Mouse (Mus musculus) mesoderm, embryonic 11.5 days (tissue): Measurements from ENCODE around the gene Nap1l4.
A peak's percentile ranks its signal among the peaks of the same experiment; 100 is the strongest.

Source experiments
- DNase-seq: peaks from one replicate; pipeline ENCODE4 v3.0.0-alpha.2; 2012; ENCODE audit warnings: low read depth, low spot score

The Nap1l4 gene

DNA sequence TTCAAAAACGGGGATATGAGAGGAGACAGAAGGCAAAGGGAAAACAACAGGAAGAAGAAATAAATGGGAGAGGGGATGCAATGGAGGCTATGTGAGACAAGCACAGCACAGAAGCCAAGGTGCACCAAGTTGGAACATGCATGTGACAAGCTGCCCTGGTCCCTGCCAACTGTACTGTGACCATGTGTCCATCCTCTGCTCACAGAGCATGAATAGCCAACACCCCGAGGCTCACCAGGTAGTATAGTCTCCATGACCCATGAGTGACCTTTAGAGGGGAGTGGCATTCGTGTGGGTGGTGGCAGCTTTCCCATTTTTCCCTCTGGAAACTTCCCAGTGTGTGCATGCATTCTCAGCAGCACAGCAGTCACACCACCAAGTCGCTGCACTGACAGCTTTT lies 29.6 kb downstream of the Nap1l4 start:
- no peak for DNase-seq

DNA sequence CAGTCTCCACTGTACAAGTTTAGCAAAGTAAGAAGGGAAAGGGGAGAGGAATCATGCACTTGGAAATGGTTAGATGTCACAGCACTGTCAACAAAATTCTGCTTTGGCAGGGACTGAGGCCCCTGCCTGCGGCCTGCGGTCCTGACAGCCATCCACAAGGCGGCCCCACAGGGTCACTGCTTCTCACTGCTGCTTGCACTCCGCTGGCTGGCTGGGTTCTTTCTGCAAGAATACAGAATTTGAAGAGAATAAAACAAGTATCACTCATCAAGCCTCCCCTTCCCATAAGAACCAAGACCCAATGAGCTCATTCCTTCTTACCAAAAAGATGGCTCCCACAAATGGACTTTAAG lies 34.5 kb downstream of the Nap1l4 start:
- DNase-seq, result no peak

DNA sequence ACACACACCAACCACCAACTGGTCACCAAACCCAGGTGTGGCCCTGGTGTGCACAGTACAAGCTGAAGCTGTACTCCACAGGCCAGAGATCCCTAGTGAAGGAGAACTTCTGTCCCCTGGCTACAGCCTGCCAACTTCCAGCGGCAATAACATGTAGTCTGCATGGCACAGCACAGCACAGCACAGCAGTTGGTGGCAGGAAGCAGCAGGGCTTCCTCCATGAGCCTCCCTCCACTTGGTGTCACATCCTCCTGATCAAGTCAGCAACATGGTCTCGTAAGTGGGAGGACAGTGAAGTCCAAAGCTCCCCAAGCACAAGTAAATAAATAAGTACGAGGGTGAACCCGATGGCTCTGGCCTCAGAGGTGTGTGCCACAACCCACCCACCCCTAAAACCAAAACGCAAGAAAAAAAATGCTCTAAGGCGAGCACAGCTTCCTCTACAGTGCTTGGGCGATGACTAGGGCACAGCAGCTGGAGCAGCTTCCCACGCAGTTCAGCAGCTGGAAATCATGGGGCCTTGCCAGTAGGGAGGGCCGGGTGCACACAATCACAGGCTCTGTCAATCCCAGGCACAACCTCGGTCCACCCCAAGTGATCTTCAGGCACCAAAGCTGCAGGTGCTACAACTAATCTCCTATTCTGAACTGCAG lies 35.0 kb downstream of the Nap1l4 start:
- DNase-seq, result no peak

DNA sequence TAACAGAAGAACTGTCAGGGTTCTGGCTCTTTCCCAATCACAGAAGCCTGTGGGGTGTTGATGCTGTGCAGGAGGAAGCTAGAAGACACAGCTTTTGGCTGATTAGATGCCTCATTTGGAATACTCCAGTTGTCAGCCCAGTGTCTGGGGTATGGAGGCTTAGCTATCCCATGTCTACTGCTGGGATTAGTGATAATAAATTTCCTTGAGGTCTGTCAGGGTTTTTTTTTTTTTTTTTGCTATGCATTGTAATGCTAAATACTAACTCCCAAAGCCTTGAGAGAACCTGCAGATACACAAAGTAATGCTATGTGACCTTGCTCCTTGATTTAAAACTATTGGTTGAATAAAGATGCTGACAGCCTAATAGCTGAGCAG lies 37.6 kb downstream of the Nap1l4 start:
- no peak for DNase-seq

DNA sequence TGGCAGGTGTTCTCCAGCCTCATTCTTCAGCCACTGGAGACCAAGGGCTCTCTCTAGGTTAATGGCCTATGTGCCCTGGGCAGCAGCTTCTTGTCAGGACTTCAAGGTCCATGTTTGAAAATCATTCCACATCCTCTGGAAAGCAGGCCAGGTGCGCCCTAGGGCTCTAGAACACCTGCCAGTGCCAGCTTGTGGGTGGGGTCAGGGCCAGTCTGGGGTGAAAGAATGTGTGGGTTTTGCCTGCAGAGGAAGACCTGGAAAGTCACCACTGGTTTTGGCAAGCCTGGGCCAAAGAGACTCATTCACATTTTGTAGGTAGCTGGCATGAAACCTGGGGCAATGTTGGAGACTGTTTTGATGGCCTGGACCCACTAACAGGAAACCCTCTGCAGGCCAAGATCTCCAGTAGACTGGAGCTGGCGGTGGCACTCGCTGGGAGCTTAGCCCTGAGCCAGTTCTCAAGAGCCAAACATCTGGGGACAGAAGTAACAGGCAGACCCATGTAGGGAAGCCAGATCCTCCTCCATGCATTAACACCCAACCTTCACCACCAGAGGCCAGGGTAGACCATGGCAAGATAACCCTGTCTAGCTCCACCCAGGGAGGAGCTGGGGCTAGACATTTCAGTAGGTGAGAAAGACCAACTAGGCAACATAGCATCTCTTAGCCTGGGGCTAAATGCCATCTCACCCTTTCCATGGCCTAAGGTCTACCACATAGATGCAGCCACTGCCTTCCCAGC lies 38.1 kb downstream of the Nap1l4 start:
- no peak for DNase-seq

DNA sequence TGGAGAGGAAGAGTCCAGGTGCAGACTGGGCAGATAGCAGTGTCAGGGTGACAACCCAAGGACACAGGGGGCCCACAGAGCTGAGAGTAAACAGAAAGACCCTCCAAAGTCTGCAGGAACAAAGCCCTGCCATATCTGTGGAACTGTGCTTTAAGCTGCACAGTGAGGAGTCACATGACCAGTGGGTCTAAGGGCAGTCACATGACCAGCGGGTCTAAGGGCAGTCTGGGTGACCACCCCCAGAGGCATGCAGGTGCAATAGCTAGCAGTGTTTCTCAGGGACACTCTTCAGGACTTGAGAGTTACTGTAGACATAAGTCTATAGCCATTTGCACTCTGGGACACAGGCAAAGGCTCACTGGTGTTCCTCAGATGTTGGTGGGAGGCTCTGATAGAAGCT lies 39.3 kb downstream of the Nap1l4 start:
- no peak for DNase-seq

DNA sequence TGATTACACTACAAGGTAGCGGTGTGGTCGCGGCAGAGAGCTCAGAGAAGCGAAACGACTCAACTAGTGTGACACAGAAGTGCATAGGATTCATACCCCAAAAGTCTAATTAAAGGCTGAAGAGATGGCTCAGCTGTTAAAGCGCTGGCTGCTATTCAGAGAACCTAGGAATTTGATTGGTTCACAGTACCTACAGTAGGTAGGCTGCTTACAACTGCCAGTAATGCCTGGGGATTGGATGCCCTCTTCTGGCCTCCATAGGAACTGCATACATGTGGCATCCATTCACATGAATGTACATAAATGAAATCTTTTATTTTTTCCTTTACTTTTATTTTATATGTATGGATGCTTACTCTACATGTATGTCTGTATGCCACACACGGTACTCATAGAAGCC lies 42.2 kb downstream of the Nap1l4 start:
- DNase-seq, result peak; percentile 58

DNA sequence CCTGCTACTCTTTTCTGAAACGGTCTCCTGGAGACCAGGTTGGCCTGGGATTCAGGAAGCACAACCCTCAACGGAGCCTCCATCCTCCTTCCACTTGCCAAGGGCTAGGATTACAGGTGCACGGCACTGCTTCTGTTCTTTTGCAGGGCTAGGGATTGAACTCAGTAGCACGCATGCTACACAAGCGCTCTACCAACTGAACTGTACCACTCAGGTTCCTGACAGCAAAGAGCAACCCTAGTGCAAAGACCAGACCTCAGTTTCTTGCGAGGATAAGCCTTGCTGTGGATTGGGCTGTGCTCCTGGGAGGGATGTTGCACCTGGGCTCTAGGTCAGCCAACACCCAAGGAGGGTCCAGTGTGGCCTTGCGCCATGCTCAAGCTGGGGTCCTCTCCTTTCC lies 42.6 kb downstream of the Nap1l4 start:
- no peak for DNase-seq

DNA sequence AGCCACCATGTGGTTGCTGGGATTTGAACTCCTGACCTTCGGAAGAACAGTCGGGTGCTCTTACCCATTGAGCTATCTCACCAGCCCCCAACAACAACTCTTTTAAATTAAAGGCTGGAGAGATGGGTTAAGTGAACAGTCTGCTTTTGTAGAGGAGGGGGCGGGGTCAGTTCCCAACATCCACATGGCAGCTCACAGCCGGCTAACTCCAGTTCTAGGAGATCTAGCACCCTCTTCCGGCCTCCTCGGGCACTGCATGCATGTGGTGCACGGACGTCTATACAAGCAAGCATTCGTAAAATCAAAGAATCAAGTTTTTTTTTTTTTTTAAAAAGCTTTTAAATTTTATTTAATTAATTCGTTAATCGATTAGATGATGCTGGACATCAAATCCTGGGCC lies 43.1 kb downstream of the Nap1l4 start:
- DNase-seq, result peak; percentile 71

DNA sequence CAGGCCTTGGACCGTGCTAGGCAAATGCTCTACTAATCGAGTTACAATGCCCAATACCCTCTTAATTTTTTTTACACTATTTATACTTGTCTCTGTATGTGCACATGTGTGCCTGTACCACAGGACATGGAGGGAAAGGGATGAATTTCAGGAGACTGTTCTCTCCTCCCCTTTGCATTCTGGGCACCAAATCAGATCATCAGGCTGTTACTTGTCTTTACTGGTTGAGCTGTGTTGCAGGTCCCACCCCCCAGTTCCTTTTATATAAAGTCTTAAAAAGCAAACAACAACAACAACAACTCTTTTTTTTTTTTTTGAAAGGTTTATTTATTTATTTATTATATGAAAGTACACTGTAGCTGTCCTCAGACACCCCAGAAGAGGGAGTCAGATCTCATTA lies 43.5 kb downstream of the Nap1l4 start:
- DNase-seq, result no peak

DNA sequence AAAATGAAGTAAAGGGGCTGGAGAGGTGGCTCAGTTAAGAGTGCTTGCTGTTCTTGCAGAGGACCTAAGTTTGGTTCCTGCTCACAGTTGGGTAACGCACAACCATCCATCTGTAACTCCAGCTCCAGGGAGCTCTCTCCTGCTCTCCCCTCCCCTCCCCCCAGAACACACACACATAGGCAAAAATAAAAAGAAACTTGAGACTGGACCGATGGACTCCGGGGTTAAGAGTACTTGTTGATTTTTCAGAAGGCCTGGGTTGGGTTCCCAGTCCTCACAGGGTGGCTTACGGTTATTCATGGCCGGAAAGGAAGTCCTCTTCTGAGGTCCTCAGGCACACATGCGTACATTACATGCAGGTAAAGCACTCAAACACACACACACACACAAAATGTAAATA lies 45.0 kb downstream of the Nap1l4 start:
- no peak for DNase-seq

DNA sequence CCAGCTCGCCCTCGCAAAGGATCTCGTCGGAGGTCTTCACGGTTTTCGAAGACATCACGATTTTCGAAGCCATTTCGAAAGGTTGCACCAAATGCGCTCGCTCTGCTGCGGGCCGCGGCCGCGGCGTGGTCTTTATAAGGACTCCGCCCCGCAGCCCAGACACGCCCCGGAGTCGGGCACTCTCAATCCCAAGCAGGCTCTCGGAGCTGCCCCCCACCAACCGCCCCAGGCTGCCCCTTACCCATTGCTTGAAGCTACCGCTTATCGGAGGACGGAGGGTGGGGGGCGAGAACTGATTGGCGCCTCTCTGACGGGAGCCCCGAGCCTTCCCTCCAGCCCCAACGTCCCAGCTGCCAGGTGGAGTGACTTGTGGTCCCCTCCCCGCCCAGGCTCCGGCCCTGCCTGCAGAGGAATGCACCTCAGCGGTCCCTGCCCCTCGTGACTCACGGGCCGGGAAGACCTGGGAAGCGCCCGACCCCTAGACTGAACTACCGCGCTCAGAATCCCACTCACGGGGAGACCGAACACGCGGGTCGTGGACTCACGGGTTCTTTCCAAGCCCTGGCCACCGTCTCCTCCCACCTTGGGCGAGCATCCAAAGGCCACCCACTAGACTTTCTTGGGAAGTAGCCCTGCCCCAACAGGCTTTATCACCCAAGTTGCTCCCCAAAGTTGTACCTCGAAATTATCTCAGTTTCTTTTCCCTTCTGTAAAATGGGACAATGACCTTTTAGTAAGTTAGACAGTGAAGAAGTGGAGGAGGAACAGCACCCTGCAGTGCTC lies 46.3 kb downstream of the Nap1l4 start, which contains the start of gene Phlda2:
Phlda2 (minus strand) TSS at position 733 of the 783 bp plus-strand sequence.
- DNase-seq, result peak; percentile 29

DNA sequence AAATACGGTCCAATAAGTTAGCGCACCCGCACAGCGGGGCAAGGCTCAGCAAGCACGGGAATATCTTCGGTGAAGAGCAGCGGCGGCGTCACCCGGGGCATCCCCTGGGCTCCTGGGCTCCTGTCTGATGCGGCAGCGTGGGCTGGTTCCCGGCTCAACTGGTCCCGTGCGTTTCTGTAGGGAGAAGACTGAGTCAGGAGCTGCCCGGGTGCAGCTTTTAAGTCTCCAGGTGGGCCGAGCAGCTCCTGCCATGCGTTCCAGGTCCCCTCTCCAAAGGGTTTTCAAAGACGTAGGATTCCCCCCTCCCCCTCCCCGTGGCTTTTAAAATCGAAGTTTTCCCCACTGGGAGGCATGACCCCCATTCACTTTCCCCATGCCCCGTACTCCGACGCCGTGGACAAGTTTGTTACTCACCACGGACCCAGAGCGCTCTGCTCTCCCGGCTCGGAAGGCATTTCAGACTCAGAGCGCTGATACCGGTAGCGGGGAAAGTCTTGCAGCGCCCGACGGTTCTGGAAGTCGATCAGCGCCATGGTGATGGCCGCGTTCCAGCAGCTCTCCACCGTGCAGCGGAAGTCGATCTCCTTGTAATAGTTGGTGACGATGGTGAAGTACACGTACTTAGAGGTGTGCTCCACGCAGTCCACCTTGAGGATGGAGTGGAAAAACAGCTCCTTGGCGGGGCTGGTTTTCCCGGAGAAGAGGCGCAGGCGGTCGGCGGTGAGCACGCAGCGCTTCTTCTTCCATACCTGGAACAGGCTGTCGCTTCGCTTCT lies 47.1 kb downstream of the Nap1l4 start:
- DNase-seq, result peak; percentile 37

DNA sequence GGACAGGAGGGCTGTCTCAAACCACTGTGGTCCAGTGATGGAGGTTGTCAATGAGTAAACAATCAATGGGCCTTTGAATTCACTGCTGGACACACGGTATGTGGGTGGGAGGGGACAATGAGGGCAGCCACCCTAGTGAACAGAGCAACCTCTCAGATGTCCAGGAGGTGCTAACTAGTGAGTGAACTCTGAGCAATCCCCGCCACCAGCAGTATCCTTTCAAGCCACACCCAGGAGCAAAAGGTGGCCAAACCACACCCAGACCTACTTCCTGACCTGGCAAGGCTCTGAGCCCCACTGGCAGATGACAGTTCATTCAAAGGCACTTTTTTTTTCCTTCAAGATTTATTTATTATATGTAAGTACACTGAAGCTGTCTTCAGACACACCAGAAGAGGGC lies 48.0 kb downstream of the Nap1l4 start:
- no peak for DNase-seq

DNA sequence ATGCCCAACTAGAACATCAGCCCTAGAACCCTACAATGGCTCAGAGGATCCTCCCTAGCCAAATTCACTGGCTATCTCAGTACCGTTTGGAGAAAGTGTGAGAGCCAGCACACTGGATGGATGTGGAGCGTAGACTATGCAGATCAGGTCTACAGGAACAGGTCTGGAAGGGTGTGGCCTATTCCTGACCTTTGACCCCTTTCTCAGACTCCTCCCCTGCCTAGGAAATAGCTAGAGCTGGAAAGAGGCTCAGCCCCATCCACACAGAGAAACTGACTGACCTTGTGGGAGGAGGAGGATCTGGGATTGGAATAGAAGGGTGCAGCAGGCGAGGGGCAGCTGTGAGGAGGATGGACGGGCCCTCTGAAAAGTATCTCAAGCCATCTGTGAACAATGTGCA lies 50.3 kb downstream of the Nap1l4 start:
- DNase-seq, result no peak

DNA sequence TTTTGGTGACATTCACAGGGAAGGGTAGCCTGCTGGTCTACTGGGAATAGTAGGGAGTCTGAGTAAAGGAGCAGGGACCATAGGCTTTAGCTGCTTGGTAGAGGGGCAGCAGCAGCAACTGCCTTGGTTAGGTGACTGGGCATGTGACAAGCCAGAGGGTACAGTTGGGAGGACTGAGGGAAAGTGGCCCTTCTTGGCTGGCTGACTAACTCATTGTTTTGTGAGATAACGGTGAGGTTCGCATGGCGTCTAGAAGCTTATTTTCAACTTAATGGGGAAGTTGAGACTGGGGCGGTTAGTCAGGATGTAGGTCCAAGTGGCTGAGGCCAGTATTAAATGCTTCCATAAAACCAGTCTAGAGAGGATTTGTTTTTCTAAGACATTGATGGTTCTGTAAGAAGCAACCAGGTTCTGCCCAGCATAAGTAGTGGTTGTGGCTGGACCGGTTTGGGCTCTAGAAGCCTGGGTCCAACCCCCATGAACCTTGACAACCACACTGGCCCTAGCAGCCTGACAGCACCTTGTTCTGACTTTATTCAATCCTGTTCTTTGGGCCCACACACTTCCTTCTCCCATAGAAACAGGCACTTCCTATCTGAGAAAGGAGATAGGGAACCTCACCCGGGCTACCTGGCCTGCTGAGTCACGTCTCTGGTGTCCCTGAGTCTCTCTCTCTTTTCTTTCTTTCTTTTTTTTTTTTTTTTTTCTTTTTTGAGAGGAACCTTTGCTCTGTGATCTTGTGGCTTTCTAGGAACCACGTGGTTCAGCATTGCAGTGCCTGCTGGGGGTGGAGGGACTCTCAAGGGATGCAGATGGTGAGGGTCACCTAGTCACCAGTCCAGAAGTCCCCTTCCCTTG lies 53.6 kb downstream of the Nap1l4 start:
- no peak for DNase-seq

DNA sequence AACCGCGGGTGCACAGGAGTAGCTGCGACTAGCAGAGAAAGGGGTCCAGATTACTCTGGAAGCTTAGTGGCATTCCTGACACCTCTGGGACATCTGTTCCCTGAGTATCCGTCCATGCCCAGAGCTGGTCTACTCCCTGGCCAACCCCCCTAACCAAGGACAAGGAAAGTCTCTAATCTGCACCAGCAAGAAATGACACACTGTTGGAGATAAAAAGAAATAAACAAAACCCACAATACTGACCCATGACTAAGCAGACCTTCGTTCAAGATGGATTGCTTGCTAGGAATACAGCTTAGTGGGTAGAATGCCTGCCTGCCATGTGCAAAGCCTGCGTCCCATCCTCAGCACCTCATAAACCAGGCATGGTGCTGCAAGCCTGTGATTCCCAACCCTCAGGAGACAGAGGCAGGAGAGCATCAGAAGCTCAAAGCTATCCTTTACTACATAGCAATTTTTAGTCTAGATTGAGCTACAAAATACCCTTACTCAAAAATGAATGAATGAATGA lies 55.2 kb downstream of the Nap1l4 start:
- no peak for DNase-seq

DNA sequence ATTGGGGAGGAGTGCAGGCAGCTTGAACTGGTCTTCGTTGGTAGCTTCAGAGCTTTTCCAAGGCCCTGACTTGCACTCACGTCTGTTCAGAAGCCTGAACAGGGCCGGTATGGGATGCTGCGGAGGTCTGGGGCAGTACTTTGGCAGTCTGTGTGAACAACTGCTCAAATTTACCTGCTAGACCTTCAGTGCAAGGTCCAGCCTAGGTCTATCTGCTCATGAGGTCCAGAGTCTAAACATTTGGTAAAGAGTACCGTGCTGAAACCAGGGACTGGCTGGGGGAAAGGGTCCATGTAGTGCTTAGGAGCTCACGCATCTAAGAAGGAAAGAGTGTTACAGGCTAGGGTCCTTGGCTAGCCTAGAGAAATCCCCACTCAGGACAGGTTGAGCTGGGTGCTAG lies 59.2 kb downstream of the Nap1l4 start:
- no peak for DNase-seq

DNA sequence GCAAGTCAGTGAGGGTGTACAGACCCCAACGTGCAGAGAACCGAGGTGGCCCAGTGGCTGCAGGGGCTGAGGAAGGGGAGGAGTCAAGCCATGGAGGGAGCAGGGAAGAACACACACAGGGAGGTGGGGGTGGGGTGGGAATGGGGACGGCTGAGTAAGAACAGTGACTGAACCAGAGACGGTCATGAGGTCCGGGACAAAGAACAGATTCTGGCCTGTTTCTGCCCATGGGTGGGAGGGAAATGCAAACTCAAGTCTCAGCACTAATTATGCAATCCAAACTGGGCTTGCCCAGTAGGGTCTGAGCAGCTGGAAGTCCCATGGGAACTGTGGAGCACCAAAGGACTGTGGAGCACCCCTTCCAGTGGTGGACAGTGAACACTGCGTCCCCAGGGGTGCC lies 66.4 kb downstream of the Nap1l4 start:
- no peak for DNase-seq

DNA sequence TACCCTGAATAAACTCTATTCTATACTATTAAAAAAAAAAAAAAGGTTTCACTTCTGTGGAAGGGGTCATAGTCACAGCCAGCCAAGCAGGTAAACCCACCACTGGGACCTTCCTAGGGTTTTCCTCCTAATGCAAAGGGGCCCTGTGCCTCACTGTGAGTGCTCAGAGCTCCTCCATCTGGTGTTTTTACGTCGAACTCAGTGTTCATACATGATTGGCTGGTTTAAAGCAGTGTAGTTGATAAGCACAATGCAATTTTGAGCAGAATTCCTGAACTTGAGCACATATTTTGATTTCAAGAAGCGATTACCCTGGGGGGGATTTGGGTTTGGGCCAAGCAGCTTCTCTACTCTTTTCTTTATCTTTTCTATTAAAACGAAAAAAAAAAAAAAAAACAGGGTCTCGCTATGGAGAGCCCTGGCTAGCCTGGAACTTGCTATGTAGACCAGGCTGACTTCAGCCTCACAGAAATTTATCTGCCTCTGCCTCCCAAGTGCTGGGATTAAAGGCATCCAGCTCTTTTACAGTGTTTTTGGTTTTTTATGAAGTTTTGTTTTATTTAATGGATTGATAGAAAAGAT lies 67.0 kb downstream of the Nap1l4 start:
- no peak for DNase-seq

DNA sequence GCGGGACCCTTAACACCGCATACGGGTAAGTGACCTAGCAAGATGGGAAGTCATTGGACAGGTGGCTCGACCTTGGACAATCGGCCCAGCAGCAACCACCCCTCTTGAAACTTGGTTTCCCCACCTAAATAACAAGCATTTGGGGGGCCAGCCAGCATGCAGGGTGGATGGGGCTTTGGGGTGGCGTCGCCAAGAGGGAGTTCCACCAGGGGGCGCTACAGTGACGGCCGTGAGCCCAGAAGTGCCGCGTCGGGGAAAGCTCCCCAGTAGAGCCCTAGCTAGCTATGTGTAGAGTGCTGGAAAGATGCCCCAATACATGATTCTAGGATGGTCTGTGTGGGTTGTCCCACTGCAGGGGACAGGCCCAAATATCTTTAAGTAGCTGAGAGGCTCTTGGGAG lies 68.4 kb downstream of the Nap1l4 start:
- DNase-seq, result peak; percentile 53
